Mouse (Mus musculus) forebrain, embryonic 14.5 days (tissue): ENCODE measurements around the gene Dcst1. TPM values are rescaled to one million over a fixed set of nuclear protein-coding genes. Genes with fewer than 3 reads are reported as not detected.

Experiments used
- ATAC-seq: fragments of 200-750 bp; cut with Nextera tagmentation; 2 replicates; pipeline ENCODE4 v1.8.0; 2017; ENCODE audit warnings: mild to moderate bottlenecking, moderate library complexity
- DNase-seq: peaks from one replicate; pipeline ENCODE4 v3.0.0-alpha.2; 2015; ENCODE audit warnings: low spot score
- H3K27ac ChIP-seq: fragments of 300-500 bp; sonication (generic); 2 replicates; pipeline ENCODE4 v1.5.1; 2014; ENCODE audit warnings: low read depth, mild to moderate bottlenecking, control low read depth, low read length, moderate library complexity
- H3K27me3 ChIP-seq: fragments of 300-500 bp; sonication (generic); replicated peaks from 2 replicates; pipeline ENCODE4 v1.6.1; 2014; ENCODE audit warnings: low read length, control low read depth, mixed read lengths; ENCODE audit not compliant: control insufficient read depth, insufficient read depth
- H3K36me3 ChIP-seq: fragments of 300-500 bp; sonication (generic); 2 replicates; pipeline ENCODE4 v1.6.1; 2014; ENCODE audit warnings: low read length, control low read depth; ENCODE audit not compliant: control insufficient read depth, insufficient read depth
- H3K4me1 ChIP-seq: fragments of 300-500 bp; sonication (generic); 2 replicates; pipeline ENCODE4 v1.6.1; 2014; ENCODE audit warnings: antibody characterized with exemption, low read length, control low read depth; ENCODE audit not compliant: control insufficient read depth, insufficient read depth
- H3K4me2 ChIP-seq: fragments of 300-500 bp; sonication (generic); 2 replicates; pipeline ENCODE4 v1.6.1; 2014; ENCODE audit warnings: mild to moderate bottlenecking, control low read depth, low read length
- H3K4me3 ChIP-seq: fragments of 300-500 bp; sonication (generic); 2 replicates; pipeline ENCODE4 v1.5.1; 2014; ENCODE audit warnings: low read depth, low read length, control low read depth
- H3K9ac ChIP-seq: fragments of 300-500 bp; sonication (generic); 2 replicates; pipeline ENCODE4 v1.6.1; 2014; ENCODE audit warnings: mild to moderate bottlenecking, low read length, control low read depth, moderate library complexity
- H3K9me3 ChIP-seq: fragments of 300-500 bp; sonication (generic); replicated peaks from 2 replicates; pipeline ENCODE4 v1.6.1; 2016; ENCODE audit warnings: low read length, control low read depth, mixed read lengths; ENCODE audit not compliant: control insufficient read depth
- WGBS: fragments of 180-500 bp; shearing (Covaris S2); extraction: QIAGEN DNeasy Blood & Tissue Kit; methylation state at CpG from one replicate; pipeline ENCODE4 v1.1.7; 2014; 5-methylcytosine and 5-hydroxymethylcytosine counted together
- polyA plus RNA-seq: library from polyadenylated mRNA; unstranded; fragments of >200 nt; fragmentation: Nextera tagmentation; extraction: Ambion mirVana; gene quantifications from 2 replicates; pipeline ENCODE4 v1.2.1, GENCODE M21; 2014

Dcst1 gene
- polyA plus RNA-seq, 1 experiment from 2014 or later: 0.83 TPM

DNA sequence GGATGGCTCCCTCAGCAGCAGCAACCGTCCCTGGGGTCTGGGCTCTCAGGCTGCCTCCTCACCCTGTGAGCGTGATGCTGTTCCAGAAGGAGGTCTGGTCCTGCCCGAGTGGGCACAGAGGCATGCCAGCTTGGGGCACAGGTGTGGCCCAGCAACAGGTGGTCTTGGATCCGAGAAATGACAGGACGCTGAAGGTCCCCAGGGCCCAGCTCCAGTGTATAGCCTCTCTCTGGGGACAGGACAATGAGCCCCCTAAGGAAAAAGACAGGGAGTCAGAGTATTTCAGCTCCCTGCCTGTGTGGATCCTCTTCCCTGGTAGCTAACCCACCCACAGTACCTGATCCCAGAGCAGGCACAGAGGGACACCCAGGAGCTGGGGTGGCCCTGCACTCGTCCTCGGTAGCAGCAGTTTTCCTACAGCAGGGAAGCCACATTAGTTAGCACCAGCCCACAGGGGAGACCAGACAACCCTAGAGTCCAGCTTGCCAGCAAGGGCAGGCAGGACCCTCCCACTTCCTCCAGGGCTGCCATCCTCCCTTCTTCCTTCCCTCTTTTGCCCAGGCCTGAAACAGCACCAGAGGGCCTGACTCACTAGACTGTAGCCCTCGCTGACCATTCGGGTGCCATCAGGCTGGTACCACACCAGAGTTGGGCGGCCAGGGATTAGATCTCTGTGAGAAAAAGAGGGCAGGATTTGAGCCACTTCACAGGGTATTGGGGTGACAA, 18.1 kb downstream of the Dcst1 start:
- Histone ChIP-seq H3K4me1 (peaks cover 5% of the 10 kb centered on the region; the same call in 1 of the 2 replicates), H3K4me2 (no peak overlapping the region), H3K4me3 (no peak overlapping the region), H3K27ac (no peak overlapping the region), H3K36me3 (peaks cover 12% of the 10 kb centered on the region; the same call in 1 of the 2 replicates), H3K27me3 (no peaks in the 10 kb centered on the region), H3K9ac (no peak overlapping the region), H3K9me3 (no peaks in the 10 kb centered on the region)
- 84% methylated on average over 10 of the region's 10 CpGs for WGBS
- ATAC-seq (no peak), DNase-seq (no peak)

DNA sequence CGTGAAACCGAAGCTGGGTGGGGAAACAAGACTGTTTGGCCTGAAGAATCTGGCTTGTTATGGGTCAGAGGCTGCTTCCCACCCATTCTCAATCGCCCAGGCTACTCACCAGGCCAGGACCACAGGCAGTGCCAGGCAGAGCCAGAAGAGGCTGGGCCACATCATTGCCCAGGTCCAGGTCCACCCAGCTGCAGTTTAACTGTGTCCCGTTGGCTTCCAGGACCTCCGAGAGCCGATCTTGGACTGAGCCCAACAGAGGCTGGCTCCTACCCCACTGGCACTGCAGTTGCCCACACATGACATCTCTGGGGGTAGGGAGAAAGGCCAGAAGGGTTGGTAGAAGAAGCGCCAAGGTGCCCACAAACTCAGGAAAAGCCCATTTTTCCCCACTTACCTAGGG, 21.8 kb downstream of the Dcst1 start:
- no peak overlapping the region for H3K4me3 ChIP-seq
- H3K27ac ChIP-seq: no peak overlapping the region
- no peak overlapping the region for H3K9ac ChIP-seq
- no peaks in the 10 kb centered on the region for H3K9me3 ChIP-seq
- H3K27me3 ChIP-seq: no peaks in the 10 kb centered on the region
- WGBS: 88% methylated on average over 7 of the region's 7 CpGs
- no peak overlapping the region for H3K4me2 ChIP-seq
- H3K4me1 ChIP-seq: peaks cover 3% of the 10 kb centered on the region; the same call in 1 of the 2 replicates
- ATAC-seq (no peak), DNase-seq (no peak)
- H3K36me3 ChIP-seq: peaks cover 15% of the 10 kb centered on the region; the same call in 1 of the 2 replicates

DNA sequence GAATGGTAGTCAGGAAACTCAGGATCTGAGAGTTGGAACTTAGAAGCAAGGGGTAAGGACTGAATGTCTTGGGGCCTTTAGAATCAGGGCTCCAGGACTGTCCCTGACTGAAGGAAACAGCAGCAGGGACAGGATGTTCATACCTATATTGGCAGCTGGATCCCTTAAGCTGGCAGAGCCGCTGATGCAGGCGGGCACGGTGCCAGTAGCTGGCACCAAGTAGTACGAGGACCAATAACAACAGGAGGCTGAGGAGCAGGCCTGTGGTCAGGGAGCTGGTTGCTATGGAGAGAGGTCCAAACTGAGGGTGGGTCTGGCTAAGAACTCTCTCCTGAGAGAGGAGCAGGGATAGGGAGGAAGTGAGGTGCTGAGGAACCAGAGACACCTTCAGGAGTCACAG, 23.3 kb downstream of the Dcst1 start:
- no peak overlapping the region for H3K4me2 ChIP-seq
- H3K9me3 ChIP-seq: no peaks in the 10 kb centered on the region
- ATAC-seq (no peak), DNase-seq (no peak)
- H3K27me3 ChIP-seq: no peaks in the 10 kb centered on the region
- 58% methylated on average over 4 of the region's 4 CpGs for WGBS
- H3K4me3 ChIP-seq: no peak overlapping the region
- H3K36me3 ChIP-seq: peaks cover 15% of the 10 kb centered on the region; the same call in 1 of the 2 replicates
- peaks cover 5% of the 10 kb centered on the region; the same call in 1 of the 2 replicates for H3K4me1 ChIP-seq
- H3K9ac ChIP-seq: peak overlapping the region; percentile 4
- no peak overlapping the region for H3K27ac ChIP-seq

DNA sequence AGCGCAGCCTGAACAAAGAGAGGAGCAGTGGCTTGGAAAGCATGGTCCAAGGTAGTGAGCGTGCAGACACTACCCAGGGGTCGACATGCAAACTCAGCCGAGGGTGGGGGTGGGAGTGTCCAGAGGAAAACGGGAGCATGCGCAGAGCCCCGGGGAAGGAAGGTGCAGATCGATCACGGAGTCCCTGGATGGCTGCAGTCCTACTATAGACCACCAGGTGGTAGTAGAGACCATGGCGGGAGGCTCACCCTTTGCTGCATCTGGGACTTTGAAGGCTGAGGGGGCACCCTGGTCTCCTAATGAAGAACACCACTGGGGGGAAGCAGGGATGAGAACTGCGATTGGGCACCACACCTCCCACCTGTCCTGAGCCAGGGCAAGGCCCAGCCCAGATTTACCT, 24.6 kb downstream of the Dcst1 start:
- ATAC-seq: peak; percentile 18; the same call in 1 of the 2 replicates
- Histone ChIP-seq H3K4me1 (peaks cover 17% of the 10 kb centered on the region), H3K27ac (no peak overlapping the region), H3K36me3 (peaks cover 15% of the 10 kb centered on the region; the same call in 1 of the 2 replicates), H3K9me3 (no peaks in the 10 kb centered on the region), H3K4me2 (peak overlapping the region; percentile 62), H3K9ac (peak overlapping the region; percentile 50; the same call in 1 of the 2 replicates), H3K4me3 (peak overlapping the region; percentile 20), H3K27me3 (no peaks in the 10 kb centered on the region)
- WGBS: 3% methylated on average over 11 of the region's 11 CpGs
- peak; percentile 88 for DNase-seq

DNA sequence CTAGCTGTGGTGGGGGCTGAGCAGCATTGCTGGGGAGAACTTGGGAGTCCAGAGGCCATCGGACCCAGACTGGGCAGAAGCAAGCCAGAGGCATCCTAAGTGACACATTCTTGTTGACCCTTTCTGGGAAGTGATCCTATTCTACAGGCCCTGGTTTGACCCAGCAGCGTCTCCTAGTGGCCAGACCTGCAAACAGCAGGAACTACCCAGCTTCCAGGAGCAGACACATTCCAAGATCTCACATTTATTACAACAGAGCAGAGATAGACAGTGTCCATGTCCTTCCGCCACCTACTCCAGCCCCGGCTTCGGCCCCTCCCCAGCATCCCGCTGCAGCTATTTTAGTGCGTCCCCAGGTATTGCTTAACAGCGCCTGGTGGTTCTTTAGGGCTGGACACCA, 25.6 kb downstream of the Dcst1 start:
- Histone ChIP-seq H3K27ac (no peak overlapping the region), H3K36me3 (peaks cover 17% of the 10 kb centered on the region; the same call in 1 of the 2 replicates), H3K9me3 (no peaks in the 10 kb centered on the region), H3K9ac (no peak overlapping the region), H3K4me1 (peaks cover 17% of the 10 kb centered on the region), H3K27me3 (no peaks in the 10 kb centered on the region), H3K4me2 (0 out of 2 replicates have a peak overlapping the region, but pooled peaks have one; percentile 1), H3K4me3 (no peak overlapping the region)
- ATAC-seq: no peak
- peak; percentile 71 for DNase-seq
- 28% methylated on average over 8 of the region's 8 CpGs for WGBS

DNA sequence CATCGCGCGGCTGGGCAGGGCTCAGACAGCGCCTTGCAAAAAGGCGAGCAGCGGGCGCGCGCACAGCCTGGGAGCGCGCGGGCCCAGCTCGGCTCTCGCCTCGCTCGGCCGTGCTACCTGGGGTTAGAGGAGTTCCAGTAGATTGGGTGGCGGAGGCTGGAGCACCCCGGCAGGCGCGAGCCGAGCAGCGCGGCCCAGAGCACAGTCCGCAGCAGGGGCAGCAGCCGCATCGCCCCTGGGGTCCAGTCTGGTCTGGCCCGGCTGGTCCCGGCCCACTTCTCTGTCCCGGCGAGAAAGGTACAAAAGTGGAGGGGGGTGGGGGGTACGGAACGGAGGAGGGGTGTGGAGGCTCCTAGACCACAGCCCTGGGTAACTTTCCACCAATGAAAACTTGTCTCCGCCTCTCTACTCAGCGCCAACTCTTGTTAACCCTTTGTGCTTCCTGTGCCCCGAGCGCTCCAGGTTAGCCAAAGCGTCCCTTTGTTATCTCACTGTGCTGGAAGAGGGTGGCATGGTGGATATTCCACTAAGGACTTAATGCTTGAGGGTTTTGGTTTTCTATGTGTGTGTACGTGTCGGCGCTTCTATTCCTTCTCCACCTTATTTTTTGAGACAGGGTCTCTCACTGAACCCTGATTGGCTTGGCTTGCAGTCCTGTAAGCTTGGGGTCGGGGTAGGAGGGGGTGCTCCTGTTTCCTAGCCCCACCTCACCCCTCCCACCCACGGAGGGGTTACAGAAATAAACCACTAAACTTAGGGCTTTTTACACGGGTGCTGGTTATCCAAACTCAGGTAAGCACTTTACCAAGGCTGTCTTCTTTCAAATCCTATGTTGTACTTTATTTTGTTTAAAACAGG, 27.1 kb downstream of the Dcst1 start, which contains the start of gene Efna4:
Gene Efna4 (minus strand): TSS at position 308 of the 858 bp plus-strand sequence.
- peaks cover 19% of the 10 kb centered on the region for H3K4me1 ChIP-seq
- H3K27ac ChIP-seq: peak within 1 kb of the TSS; percentile 77
- DNase-seq (peak; percentile 88), ATAC-seq (peak; percentile 78)
- peak within 1 kb of the TSS; percentile 71 for H3K4me2 ChIP-seq
- peak within 1 kb of the TSS; percentile 77 for H3K4me3 ChIP-seq
- H3K9me3 ChIP-seq: no peaks in the 10 kb centered on the region
- no peaks in the 10 kb centered on the region for H3K27me3 ChIP-seq
- peaks cover 22% of the 10 kb centered on the region for H3K36me3 ChIP-seq
- peak within 1 kb of the TSS; percentile 86 for H3K9ac ChIP-seq
- WGBS: under 1% methylated on average over 44 of the region's 44 CpGs

DNA sequence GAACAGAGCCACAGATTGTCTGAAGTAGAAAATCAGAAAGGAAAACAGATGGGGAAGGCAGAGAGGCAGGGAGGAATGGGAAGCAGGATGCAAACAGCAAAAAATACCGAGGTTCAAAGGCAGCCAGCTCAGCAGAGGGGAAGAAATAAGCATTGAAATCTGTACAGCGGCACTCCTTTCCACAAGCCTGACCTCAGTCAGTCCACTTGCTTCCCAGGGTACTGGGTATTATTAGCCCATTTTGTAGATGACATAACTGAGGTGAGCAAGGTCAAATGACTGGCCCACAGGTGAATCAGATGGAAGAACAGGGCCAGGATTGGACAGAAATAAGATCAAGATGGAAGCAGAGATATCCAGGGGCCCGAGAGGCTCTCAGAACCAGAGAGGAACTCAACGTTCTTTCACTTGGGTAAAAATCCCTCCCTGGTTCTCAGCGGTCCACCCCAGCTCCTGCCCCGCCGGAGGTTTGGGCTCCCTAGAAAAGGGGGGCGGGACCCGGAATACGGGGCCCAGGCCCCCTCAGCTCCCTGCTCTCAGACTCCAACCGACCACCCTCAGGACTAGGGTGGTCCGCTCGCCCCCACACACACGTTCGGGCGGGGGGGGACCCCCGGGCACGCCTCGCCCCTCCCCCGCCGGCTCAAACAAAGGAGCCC, 27.9 kb downstream of the Dcst1 start:
- DNase-seq (no peak), ATAC-seq (peak; percentile 53)
- H3K4me2 ChIP-seq: peak overlapping the region; percentile 71
- peaks cover 22% of the 10 kb centered on the region for H3K36me3 ChIP-seq
- H3K9ac ChIP-seq: peak overlapping the region; percentile 86
- WGBS: under 1% methylated on average over 21 of the region's 21 CpGs
- H3K4me1 ChIP-seq: peaks cover 26% of the 10 kb centered on the region
- no peaks in the 10 kb centered on the region for H3K27me3 ChIP-seq
- no peaks in the 10 kb centered on the region for H3K9me3 ChIP-seq
- H3K27ac ChIP-seq: peak overlapping the region; percentile 77
- H3K4me3 ChIP-seq: peak overlapping the region; percentile 77

DNA sequence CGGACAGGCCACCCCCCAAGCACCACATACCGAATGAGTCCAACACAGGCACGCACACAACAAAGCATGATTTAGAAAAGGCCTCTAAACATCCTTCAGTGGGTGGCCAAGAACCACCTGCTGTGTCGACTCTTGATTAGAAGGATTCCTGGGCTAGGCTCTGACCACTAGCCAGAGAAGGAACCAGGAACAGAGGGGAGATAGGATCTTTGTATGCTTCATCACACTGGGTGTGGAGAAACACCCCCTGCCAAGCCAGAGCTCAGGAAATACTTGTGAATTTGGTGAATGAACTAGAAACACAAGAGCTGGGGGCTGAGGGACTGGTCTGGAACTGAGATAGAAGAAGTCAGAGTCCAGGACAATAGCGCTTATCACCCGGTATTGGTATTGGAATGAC, 28.5 kb downstream of the Dcst1 start:
- Histone ChIP-seq H3K9ac (peak overlapping the region; percentile 86), H3K4me1 (peaks cover 32% of the 10 kb centered on the region), H3K4me2 (peak overlapping the region; percentile 71), H3K4me3 (peak overlapping the region; percentile 77), H3K9me3 (no peaks in the 10 kb centered on the region), H3K36me3 (peaks cover 21% of the 10 kb centered on the region), H3K27me3 (no peaks in the 10 kb centered on the region), H3K27ac (peak overlapping the region; percentile 77; the same call in 1 of the 2 replicates)
- no peak for ATAC-seq
- WGBS: 11% methylated on average over 6 of the region's 6 CpGs
- no peak for DNase-seq
